Mouse (Mus musculus): ENCODE measurements at regions not wholly inside any gene's neighbourhood (a gene's known extent, or its start where the extent isn't known, plus 50 kb on each side); places are given as distances from the start of the nearest gene placed in this dataset.

DNA sequence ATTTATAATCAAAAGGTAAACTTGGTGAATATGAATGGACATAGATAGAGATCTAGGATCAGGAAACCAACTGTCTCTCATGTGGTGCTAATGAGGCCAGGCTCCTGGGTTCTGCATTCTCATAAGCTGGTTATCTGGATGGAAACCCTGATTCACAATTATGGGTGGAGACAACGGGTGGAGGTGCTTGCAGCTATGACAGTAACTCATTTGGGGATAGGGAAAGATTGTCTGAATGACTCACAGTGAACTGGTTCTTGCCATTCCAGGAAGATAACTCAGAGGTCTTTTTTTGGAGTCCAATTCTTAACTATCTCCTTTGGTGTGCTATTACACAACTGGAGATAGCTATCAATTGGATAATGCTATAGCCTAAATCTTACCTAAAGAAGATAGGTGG lies 95.7 kb upstream of the Ubash3b start:
- WGBS = 74% methylated on average over 1 of the region's 1 CpGs
- H3K27me3 ChIP-seq (replicated peaks; ENCODE audit: control insufficient read depth, insufficient read depth, low read length) = no peaks in the 10 kb centered on the region
- no peak overlapping the region for H3K27ac ChIP-seq (ENCODE audit: insufficient read depth, low read depth, low read length)
- DNase-seq = no peak
- no peaks in the 10 kb centered on the region for H3K4me1 ChIP-seq (ENCODE audit: control insufficient read depth, insufficient read depth, low read length)
- no peak for TF ChIP-seq CTCF (conservative IDR thresholded peaks at IDR 0.05; ENCODE audit: insufficient read depth, insufficient read length, low read depth, low read length)
- TF ChIP-seq POLR2A (IDR thresholded peaks at IDR 0.05; ENCODE audit: low read depth, low read length) = no peak
- no peak overlapping the region for H3K4me3 ChIP-seq (ENCODE audit: insufficient read depth, low read depth, low read length)
- H3K36me3 ChIP-seq (ENCODE audit: control insufficient read depth, insufficient read depth, low read length) = no peaks in the 10 kb centered on the region

- H3K4me3 ChIP-seq (ENCODE audit: insufficient read depth, low read depth, low read length) = no peak overlapping the region
- H3K36me3 ChIP-seq (ENCODE audit: control insufficient read depth, insufficient read depth, low read length) = no peaks in the 10 kb centered on the region
- H3K4me1 ChIP-seq (ENCODE audit: control insufficient read depth, insufficient read depth, low read length) = no peaks in the 10 kb centered on the region
- TF ChIP-seq CTCF (conservative IDR thresholded peaks at IDR 0.05; ENCODE audit: insufficient read depth, insufficient read length, low read depth, low read length) (no peak), POLR2A (IDR thresholded peaks at IDR 0.05; ENCODE audit: low read depth, low read length) (no peak)
- no peak for DNase-seq
- H3K27me3 ChIP-seq (replicated peaks; ENCODE audit: control insufficient read depth, insufficient read depth, low read length) = no peaks in the 10 kb centered on the region
- no peak overlapping the region for H3K27ac ChIP-seq (ENCODE audit: insufficient read depth, low read depth, low read length)
- 86% methylated on average over 7 of the region's 7 CpGs for WGBS
These were observed 80.9 kb upstream of the Ubash3b start for GRCm38 (mm10) chr9:41242372-41242771.

DNA sequence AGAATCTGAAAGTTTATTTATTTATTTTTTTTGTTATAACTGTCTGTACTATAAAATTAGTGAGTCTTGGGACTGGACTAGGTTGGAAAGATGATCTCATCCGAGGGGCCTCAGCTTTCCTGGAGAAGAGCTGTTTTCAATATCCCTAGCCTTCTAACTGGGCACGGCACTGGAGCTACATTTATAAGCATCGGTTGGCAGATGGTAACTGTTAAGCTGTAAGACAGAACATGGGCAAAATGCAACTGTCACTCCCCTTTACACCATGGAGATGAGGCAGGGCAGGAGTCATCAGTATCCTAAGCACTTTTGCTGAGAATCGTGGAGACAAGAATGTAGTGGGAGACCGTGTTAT lies 77.6 kb upstream of the Ubash3b start:
- Histone ChIP-seq H3K36me3 (ENCODE audit: control insufficient read depth, insufficient read depth, low read length) (no peaks in the 10 kb centered on the region), H3K4me3 (ENCODE audit: insufficient read depth, low read depth, low read length) (no peak overlapping the region), H3K27ac (ENCODE audit: insufficient read depth, low read depth, low read length) (no peak overlapping the region), H3K4me1 (ENCODE audit: control insufficient read depth, insufficient read depth, low read length) (no peaks in the 10 kb centered on the region), H3K27me3 (replicated peaks; ENCODE audit: control insufficient read depth, insufficient read depth, low read length) (no peaks in the 10 kb centered on the region)
- DNase-seq = no peak
- 47% methylated on average over 5 of the region's 5 CpGs for WGBS
- TF ChIP-seq CTCF (conservative IDR thresholded peaks at IDR 0.05; ENCODE audit: insufficient read depth, insufficient read length, low read depth, low read length) (no peak), POLR2A (IDR thresholded peaks at IDR 0.05; ENCODE audit: low read depth, low read length) (no peak)

DNA sequence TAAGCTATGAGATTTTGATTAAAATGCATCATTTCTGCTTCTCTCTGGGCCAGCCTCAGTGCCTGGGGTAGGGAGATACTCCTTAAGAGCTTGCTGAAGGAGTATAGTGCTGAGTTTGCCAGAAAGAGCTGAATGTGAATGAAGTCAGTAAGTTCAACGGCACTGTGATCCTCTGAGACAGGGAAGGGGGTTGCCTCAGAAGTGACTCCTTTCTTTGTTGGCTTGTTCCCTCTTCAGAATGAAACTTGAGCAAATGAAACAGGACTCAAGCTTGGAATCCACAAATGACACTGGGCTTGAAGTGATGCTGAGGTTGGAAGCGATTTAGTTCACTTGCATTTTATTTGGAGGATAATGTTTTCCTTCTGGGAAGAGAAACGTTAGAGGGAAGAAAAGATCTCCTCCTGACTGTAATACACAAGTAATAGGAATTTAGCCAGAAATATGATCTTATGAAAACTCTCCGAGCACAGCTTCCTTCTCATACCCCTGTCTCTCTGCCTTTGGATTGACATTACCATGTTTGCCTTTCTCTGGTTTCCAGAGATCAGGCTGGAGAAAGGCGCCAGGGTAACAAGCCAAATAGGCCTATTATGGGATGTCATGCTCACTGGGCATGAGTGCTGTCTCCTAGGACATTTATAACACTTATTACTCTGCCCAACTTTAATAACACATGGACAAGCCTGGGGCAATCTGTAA lies 77.0 kb upstream of the Ubash3b start:
- TF ChIP-seq POLR2A (IDR thresholded peaks at IDR 0.05; ENCODE audit: low read depth, low read length) = no peak
- TF ChIP-seq CTCF (conservative IDR thresholded peaks at IDR 0.05; ENCODE audit: insufficient read depth, insufficient read length, low read depth, low read length) = no peak
- Histone ChIP-seq H3K4me1 (ENCODE audit: control insufficient read depth, insufficient read depth, low read length) (no peaks in the 10 kb centered on the region), H3K36me3 (ENCODE audit: control insufficient read depth, insufficient read depth, low read length) (no peaks in the 10 kb centered on the region), H3K27ac (ENCODE audit: insufficient read depth, low read depth, low read length) (no peak overlapping the region), H3K27me3 (replicated peaks; ENCODE audit: control insufficient read depth, insufficient read depth, low read length) (no peaks in the 10 kb centered on the region), H3K4me3 (ENCODE audit: insufficient read depth, low read depth, low read length) (no peak overlapping the region)
- DNase-seq = no peak
- 38% methylated on average over 5 of the region's 5 CpGs for WGBS

DNA sequence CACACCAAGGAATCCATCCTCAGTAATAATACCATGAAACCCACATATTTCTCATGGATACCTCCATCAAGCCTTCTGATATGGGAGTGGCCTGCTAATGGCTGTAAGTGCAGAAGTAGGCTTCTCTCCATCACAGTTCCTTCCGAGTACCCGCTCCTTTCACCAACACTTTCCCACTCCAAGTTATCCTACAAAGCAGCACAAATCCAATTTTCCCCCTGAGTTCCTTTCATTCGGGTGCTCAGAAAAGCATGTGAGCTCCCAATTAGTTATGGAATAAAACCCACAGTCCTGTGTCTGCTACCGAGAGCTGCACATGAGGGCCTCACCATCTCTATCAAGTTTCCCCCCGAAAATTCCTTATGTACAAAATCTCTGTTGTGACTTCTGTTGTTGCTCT lies 75.8 kb upstream of the Ubash3b start:
- TF ChIP-seq CTCF (conservative IDR thresholded peaks at IDR 0.05; ENCODE audit: insufficient read depth, insufficient read length, low read depth, low read length) (no peak), POLR2A (IDR thresholded peaks at IDR 0.05; ENCODE audit: low read depth, low read length) (no peak)
- no peaks in the 10 kb centered on the region for H3K4me1 ChIP-seq (ENCODE audit: control insufficient read depth, insufficient read depth, low read length)
- H3K27me3 ChIP-seq (replicated peaks; ENCODE audit: control insufficient read depth, insufficient read depth, low read length) = no peaks in the 10 kb centered on the region
- H3K27ac ChIP-seq (ENCODE audit: insufficient read depth, low read depth, low read length) = no peak overlapping the region
- no peaks in the 10 kb centered on the region for H3K36me3 ChIP-seq (ENCODE audit: control insufficient read depth, insufficient read depth, low read length)
- H3K4me3 ChIP-seq (ENCODE audit: insufficient read depth, low read depth, low read length) = no peak overlapping the region
- WGBS = 86% methylated on average over 5 of the region's 5 CpGs
- no peak for DNase-seq

DNA sequence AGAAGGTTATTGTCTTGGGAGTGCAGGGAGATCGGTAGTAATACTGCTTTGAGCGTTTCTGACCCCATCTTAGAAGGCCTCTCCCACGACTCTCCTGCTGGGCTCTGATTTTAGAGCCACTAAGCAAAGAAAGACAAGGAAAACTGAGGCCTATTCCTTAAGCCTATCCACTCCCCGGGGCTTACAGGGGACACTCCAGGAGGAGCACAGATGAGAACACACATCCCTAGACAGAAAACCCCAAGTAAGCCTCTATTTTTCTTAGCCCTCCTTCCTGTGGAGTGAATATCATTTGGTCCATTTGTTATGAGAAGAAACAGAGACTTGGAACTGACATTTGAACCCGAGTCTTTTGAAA lies 67.7 kb upstream of the Ubash3b start:
- Histone ChIP-seq H3K4me1 (ENCODE audit: control insufficient read depth, insufficient read depth, low read length) (no peaks in the 10 kb centered on the region), H3K27me3 (replicated peaks; ENCODE audit: control insufficient read depth, insufficient read depth, low read length) (no peaks in the 10 kb centered on the region), H3K4me3 (ENCODE audit: insufficient read depth, low read depth, low read length) (peak overlapping the region; percentile 55), H3K27ac (ENCODE audit: insufficient read depth, low read depth, low read length) (no peak overlapping the region), H3K36me3 (ENCODE audit: control insufficient read depth, insufficient read depth, low read length) (no peaks in the 10 kb centered on the region)
- 19% methylated on average over 5 of the region's 5 CpGs for WGBS
- no peak for DNase-seq
- no peak for TF ChIP-seq POLR2A (IDR thresholded peaks at IDR 0.05; ENCODE audit: low read depth, low read length)
- no peak for TF ChIP-seq CTCF (conservative IDR thresholded peaks at IDR 0.05; ENCODE audit: insufficient read depth, insufficient read length, low read depth, low read length)

DNA sequence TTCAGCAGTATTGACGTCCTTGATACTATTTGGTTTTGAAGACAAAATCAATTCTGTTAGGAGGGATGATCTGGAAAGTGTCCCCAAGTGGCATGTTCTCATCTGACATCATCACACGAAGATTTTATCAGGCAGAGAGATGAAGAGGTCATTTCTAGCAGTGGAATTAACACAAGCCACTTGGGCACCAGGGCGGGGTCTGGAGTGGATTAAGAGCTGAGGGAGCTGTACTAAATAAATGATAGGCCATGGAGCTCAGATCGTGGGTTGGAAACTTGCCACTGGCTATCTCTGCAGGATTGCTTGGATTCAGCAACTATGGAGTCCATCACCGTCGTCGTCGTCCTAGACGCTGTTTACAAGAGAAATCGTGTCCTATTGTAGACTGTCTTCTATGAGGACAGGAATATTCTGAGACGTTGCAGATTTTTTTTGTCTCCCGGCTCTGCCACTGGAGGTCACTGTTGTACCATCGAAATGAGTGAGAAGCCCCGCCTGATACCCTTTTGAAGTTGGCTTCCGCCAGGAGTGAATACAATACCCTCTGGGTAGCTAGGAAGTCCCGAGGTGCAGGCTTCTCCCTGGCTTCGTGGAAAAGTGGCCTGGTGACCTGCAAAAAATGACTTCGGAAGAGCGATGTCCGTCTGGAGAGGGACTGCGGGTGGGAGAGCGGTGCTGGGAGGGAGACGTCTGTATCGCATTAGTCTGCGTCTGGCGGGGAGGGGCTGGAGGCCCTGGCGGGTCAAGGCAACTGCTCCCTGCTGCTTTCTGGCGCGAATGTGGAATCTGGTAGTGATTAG lies 67.1 kb upstream of the Ubash3b start:
- H3K4me1 ChIP-seq (ENCODE audit: control insufficient read depth, insufficient read depth, low read length) = no peaks in the 10 kb centered on the region
- H3K27ac ChIP-seq (ENCODE audit: insufficient read depth, low read depth, low read length) = no peak overlapping the region; the same call in 1 of the 2 replicates
- peak overlapping the region; percentile 55 for H3K4me3 ChIP-seq (ENCODE audit: insufficient read depth, low read depth, low read length)
- H3K27me3 ChIP-seq (replicated peaks; ENCODE audit: control insufficient read depth, insufficient read depth, low read length) = no peaks in the 10 kb centered on the region
- TF ChIP-seq POLR2A (IDR thresholded peaks at IDR 0.05; ENCODE audit: low read depth, low read length) = no peak
- TF ChIP-seq CTCF (conservative IDR thresholded peaks at IDR 0.05; ENCODE audit: insufficient read depth, insufficient read length, low read depth, low read length) = peak; percentile 67
- H3K36me3 ChIP-seq (ENCODE audit: control insufficient read depth, insufficient read depth, low read length) = no peaks in the 10 kb centered on the region
- DNase-seq = peak; percentile 89
- 5% methylated on average over 29 of the region's 29 CpGs for WGBS
